Mouse (Mus musculus): ENCODE results near the gene Brms1. TPM values are rescaled to one million over a fixed set of nuclear protein-coding genes. Genes with fewer than 3 reads are reported as not detected.

The Brms1 gene
- polyA plus RNA-seq, 3 experiments from 2014 or later: 98.2 to 118 (median 109) TPM

DNA sequence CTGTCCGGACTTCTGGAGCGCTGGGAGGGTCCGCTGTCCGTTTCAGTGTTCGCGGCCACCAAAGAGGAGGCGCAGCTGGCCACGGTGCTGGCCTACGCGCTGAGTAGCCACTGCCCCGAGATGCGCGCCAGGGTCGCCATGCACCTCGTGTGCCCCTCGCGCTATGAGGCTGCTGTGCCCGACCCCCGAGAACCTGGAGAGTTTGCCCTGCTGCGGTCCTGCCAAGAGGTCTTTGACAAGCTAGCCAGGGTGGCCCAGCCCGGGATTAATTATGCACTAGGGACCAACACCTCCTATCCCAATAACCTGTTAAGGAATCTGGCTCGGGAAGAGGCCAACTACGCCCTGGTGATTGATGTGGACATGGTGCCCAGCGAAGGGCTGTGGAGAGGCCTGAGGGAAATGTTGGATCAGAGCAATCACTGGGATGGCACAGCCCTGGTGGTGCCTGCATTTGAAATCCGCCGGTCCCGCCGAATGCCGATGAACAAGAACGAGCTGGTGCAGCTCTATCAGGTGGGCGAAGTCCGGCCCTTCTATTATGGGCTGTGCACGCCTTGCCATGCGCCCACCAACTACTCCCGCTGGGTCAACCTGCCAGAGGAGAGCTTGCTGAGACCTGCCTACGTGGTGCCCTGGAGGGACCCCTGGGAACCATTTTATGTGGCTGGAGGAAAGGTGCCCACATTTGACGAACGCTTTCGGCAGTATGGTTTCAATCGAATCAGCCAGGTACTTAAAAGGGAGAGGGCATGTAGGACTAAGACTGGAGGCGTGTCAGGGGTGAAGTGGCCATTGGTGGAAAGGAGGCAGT, 1.6 kb upstream of the Brms1 start:
- ATAC-seq: no peak

DNA sequence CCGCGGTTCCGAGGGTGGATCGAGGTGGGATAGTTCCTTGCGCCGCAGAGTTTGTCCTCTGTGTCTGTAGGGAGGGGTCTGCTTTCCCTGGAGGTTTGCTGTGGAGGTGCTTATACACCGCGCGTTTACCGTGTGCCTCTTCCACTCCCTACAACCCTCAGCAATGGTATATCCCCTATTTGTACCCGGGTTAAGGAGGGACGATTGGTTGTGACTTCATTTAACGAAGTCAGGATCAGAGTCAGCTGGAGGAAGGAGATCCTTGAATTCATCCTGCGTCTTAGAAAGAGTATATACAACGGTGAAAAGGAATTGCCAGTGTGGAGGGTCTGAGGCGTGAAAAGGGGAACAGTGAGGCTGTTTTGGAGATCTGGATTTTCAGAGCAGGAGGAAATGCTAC, 434 bp downstream of the Brms1 start:
- no peak for ATAC-seq

DNA sequence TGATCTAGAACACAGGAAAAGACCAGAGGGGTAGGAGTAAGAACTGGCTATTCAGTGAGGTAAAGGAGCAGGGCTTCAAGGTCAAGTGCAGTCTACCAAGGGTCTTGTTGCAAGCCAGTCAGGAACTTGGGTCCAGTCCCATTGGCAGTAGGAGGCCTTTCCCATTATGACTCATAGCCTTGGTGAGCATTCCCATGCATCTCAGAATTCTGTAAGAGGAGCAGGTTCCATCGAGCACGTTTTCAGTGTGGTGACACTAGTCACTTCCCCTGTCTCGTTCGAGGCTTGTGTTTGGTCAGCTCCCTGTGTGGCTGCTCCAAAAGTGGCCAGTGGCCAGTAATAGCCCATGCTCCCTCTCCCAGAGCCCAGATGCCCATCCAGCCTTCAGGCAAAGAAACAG, 4.4 kb downstream of the Brms1 start:
- ATAC-seq: no peak

DNA sequence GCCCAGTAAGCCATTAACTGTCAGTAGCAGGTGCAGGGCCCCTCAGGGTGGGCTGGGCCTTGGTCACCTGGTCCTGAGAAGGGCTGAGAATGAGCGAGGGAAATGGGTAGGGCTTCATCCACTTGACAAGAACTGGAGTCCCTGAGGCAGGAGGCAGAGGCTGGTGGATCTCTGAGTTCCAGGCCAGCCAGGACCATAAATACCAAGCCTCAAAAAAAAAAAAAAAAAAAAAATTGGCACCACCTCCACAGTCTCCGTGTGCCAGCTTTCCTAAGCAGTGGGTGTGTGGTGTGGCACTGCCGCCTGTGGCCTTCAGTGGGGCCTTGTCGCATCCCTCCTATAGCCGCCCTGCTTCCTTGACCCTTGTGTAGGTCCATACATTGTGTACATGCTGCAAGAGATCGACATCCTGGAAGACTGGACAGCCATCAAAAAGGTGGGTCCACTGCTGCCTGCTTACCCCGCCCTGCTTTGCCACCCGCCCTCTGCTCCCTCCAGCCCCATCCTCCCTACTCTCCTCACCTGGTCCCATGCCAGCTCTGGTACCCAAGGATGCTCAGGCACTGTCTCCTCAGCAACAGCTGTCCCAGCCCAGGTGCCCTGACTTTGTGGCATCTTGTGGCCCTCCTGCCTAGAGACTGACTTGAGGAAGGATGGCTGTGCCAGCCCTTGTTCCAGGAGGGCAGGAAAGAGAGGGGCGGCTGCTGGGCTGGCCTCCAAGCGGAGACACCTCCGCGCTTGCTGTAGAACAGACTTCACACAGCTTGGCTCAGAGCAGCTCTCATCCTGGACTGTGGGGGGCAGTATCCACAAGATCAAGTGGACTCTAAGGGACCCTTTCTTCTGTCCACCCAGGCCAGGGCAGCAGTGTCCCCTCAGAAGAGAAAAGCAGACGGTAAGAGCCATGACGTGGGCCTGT, 7.2 kb downstream of the Brms1 start:
- ATAC-seq: no peak

DNA sequence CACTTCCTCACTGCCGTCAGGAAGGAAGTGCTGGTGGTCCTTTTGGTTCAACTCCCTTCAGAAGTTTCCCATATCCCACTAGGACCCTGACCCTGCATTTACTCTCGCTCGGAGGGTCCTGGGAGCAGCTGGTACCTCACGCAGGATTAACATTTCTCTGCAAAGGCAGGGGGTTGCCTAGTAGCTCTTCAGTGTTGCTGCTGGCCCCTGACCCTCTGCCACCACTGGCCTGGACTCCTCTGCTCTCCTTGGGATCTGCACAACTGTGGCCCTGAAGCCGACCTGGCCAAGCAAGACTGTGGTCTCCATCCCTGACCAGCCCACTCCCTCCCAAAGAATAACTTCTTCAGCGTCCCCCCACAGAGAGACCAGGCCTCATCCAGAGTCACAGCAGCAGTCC, 8.2 kb downstream of the Brms1 start:
- ATAC-seq: no peak

DNA sequence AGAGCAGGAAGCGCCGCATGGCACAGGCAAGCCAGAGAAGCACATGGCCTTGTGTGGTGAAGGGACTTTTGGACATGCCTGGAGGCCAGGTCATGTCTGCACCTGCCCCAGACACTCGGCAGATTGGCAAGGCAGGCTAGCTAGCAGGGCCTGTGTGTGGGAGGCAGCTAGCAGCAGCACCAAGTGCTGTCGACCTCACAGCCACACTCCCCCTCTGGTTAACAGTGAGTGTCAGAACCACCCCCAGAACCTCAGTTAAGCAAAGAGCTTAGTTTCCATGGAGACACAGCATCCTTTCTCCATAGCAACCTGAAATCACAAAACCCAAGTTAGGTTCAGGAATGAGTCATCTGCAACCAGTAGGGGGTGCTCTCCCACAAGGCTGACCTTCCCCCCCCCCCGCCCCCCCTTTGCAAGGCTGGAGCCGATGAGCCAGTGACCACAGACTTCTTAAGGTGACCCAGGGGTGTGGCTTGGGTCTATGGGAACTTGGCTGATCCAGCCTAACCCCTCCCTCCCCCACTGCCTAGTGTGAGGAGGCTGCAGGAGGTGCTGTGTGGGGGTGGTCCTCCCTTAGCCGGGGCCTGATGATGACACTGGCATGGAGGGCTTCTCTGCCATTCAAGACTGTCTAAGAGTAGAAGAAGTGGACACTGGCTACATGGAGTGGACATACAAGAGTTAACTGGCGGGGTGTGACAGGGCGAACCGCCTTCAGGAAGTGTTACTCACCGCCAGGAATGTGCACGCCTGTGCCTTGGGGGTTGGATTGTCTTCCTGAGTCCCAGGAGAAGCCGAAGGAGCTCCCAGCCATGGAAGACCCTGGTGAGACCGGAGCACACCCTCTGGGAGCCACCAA, 9.1 kb downstream of the Brms1 start, which contains the start of gene Rin1:
Rin1 (plus strand) TSS at position 435 of the 859 bp plus-strand sequence.
- ATAC-seq: peak; percentile 48

DNA sequence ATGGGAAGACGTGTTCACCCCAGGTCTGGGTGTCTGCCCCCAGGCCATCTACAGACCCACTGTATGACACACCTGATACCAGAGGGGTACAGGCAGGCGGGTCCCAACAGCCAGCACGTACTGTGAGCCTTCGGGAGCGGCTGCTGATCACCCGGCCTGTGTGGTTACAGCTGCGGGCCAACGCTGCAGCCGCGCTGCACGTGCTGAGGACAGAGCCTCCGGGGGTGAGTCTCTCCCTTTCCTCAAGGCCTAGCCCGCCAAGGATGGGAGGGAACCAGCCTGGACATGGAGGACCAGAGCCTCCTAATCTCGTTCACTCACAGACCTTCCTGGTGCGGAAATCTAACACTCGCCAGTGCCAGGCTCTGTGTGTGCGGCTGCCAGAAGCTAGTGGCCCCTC, 9.9 kb downstream of the Brms1 start:
- ATAC-seq: no peak

DNA sequence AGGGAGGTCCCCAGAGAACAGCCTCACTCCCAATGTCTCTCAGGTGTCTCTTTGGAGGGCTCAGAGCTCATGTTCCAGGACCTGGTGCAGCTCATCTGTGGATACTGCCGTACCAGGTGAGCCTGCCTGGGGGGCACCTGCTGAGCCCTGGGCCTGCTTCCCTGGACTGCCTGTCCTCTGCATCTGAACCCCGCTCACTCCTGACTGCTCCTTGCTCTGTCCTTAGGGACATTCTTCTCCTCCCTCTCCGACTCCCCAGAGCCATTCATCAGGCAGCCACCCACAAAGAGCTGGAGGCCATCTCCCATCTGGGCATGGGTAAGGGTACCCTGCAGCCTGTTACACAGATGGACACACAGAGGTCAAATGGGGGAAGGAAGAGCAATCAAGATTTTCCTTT, 10.4 kb downstream of the Brms1 start:
- ATAC-seq: no peak

DNA sequence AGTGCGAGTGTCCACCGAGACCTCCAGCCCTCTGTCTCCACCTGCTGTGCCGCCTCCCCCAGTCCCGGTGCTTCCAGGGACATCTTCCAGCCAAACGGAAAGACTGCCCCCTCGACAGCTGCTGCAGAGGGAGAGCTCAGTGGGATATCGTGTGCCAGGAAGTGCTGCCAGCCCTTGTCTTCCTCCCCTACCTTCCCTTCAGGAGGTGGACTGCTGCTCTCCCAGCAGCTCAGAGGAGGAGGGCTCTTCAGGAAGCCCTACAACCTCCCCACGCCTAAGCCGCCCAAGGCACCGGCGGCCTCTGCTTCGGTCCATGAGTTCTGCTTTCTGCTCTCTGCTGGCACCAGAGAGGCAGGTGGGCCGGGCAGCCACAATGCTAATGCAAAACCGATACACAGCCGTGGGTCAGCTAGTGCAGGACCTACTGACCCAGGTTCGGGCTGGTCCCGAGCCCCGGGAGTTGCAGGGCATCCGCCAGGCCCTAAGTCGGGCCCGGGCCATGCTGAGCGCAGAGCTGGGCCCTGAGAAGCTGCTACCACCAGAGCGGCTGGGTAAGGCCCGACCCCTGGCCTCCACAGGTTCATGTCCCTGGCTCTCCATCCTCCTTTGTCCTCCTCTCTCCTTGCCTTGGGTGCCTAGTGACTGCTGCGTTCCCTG, 11.1 kb downstream of the Brms1 start:
- no peak for ATAC-seq

DNA sequence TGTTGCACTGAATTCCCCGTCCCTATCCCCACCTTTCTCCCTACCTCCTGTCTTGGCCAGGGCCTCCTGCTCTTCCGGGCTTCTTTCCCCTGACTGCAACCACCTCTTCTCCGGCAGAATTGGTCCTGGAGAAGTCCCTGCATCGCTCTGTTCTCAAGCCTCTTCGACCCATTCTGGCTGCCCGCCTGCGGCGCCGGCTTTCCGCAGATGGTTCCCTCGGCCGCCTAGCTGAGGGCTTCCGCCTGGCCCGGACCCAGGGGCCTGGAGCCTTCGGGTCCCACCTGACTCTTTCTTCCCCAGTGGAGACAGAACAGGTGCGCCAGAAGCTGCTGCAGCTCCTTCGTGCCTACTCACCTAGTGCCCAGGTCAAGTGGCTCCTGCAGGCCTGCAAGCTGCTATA, 11.7 kb downstream of the Brms1 start:
- no peak for ATAC-seq

DNA sequence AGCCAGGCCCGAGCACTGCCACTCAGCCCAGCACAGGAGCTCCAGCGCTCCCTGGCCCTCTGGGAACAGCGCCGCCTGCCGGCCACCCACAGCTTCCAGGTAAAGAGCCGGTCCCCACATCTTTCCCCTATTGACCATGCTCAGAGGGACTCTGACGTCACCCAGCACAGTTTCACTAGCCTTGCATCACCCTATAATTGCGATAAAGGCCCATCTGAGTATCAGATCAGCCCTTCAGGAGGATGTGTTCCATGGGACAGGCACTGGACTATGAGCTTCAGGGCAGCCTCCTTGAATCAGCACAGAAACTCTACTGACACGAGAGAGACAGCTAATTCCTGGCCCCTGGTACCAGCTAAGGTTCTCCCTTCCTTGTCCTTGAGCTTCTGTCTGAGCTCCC, 12.8 kb downstream of the Brms1 start:
- ATAC-seq: no peak

DNA sequence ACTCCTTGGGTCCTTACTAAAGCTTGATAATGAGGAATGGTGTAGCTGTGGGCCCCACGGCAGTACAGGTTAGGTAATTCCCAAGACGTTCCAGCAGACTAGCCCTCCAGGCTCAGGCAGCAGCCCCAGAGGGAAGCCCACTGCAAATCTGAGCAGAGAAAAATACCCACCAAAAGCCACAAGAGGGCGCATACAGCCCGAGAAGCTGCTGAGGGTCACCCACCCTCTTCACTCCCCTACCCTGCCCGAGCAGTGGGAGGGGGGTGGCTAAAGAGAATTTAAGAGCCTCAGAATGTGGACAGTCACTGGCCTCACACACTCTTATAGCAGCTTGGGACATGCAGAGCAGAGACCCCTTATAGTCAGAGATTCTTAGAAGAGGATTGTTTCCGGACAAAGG, 15.1 kb downstream of the Brms1 start:
- no peak for ATAC-seq

DNA sequence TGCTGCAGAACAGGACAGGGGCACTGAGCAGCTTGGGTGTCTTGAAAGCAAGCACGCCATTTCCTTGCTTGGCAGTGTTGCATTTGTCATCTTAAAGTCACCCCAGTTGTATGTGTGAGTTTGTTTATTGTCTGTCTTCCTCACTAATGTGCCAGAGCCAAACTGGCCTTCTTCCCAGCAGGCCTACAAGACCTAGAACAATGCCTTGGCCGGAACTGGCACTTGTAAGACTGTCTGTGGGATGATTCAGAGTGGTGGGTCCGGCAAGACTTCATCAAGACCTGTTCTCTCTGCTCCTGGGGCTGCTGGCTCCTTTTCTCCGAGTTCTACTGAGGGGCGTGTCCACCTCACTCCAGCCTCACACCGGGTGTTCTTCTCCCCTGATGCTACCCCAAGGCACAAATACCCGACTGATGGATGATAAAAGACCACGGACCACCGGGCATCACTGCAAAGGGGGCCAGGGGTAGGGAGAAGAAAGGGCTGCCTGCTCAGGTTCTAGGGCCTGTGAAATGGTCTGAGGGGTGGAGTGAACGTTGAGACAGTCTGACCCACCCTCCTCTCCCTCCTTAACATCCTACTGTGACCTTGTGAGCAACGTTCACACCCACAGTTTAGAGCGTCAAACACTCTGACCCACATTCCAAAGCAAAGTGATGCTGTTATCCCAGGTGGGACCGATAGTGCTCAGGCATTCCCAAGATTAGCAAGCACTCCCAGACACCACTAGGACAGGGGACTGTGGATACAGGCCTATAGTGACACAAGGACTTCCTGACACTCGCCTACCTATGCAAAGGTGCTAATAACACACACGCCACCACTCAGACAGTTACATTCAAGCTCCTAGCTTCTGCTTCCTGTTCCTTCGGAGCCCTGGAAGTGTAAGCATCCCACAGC, 17.0 kb downstream of the Brms1 start:
- ATAC-seq: no peak

DNA sequence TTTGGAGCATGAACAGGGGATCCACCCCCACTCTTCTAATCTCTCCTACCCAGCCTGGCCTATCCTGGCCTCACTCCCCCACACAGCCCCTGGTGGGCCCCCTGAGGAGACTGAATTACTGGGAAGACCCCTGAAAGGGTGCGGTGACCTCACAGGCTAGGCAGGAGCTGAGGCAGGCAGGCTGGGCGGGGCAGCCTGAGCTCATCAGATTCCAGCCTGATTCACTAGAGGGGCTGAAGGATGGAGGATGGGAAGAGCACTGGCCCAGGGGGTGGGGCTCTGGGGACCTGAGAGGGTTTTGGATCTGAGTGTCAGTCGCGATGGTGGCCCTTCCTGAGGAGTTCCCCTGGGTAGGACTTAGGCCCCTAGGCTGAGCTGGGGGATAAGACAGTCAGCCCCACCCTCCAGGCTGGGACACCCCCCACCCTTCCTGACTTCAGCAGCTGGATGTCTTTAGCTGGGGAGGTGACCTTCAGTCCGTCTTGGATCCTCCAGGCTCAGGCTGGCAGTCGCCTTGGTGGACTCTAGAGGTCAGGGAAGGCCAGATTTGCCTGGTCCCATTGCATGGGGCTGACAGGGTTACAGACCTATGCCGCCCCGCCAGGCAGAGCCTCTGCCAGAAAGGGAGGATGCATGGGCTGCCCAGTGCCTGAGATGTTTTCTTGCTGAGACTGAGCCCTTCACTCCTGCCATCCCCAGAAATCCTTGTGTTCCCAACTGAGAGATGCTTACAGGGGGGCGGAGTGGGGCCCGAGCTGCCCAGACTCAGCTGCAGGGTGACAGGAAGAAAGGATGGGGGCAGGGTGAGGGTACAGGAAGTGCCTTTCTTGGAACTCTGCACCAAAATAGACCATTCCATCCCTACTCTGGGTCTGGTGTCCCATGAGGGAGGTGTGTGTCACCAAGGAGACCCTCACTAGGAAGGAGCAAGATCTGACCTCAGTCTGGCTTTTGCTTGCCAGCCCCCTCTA, 17.9 kb downstream of the Brms1 start:
- no peak for ATAC-seq

DNA sequence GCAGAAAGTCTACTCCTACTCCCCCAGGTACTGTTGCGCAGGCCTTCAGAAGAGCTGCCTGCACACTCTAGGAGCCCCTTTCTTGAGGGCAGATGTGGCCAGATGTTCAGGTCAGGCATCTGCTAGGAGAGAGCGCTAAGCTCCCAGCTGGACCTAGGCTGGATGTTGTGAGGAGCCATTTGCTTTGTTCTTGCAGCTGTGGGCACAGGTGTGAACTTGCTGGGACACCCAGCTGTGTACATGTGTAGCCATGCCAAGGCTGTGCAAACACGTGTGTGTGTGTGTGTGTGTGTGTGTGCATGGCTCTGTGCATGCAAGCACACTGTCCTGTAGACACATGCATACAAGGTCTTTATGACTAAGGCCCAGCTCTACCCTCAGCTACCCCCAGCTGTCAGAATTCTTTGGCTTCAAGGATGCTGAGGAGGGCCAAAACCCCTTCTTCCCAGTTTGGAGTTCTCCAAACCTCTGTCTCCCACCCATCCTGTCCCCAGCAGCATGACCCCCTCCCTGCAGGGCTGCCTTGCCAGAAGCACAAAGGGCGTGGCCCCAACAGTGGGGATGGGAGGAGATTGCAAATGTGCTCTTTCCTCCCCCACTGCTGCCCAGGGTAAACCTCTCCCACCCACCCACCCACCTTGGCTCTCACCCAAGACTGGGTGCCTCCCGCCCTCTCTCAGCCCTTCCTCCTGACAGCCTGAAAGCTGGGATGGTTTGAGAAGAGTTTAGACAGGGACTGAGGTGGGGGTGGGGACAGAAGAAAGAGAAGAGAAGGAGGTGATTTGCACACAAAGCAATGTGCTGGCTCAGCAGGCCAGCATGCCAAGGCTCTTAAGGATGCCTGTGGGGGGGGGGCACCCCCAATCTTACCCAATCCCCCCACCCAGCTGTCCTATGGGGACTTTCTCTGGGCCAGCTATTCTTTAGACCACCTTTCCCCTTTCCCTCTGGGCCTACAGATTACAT, 19.5 kb downstream of the Brms1 start:
- no peak for ATAC-seq

DNA sequence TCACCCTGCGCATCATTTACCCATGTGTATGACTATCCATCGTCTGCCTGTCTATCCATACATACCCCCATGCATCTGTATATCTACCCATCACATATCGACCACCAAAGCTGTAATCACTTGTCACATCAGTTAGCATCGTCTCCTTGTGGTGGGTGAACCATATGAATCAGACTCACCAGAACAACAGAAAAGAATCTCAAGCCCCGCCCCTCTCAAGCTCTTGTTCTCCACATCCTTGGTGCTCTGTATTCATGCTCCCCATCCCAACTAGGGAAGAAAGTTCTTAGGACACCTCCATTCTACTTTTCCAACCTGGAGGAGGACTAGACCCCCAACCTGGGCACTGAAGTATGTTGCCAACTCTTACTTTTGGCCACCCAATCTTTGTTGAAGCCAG, 20.9 kb downstream of the Brms1 start:
- no peak for ATAC-seq

DNA sequence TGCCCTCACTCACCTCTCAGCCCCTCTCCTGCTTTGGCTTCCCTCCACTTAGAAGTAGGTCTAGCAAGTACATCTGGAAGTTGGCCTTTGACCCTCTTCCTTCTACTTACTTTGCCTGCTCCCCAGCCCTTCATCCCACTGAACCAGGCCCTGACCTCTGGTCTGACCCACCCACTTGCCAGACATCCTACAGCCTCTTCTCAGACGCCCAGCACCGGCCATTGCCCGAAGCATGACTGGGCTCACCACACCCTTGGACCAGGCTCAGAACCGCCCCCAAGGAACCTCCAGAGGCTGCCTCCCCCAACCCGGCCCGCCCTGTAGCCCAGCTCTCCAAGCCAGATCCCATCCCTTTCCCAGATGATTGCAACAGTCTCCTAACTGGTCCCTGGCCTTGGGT, 21.3 kb downstream of the Brms1 start:
- no peak for ATAC-seq

DNA sequence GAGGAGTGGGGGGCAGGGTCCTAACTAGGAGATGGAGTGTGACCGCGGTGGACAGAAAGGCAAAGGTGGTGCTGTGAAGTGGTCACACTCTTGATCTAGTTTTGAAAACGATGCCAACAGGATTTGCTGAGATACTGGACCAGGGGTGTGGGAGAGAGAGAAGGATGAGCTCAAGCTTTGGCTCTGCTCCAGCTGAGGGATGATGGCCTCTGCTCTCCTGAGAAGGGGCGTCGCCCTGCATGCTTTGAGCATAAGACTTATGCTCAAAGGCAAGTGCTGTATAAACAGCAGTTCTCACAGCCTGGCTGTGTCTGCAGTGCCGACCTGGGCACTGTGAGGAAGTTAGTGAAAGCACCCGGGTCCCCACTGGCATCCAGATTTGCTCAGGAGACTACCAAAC, 23.9 kb downstream of the Brms1 start:
- ATAC-seq: no peak
